Mouse (Mus musculus): Measurements from ENCODE around the gene Xpo6. TPM values are rescaled to one million over a fixed set of nuclear protein-coding genes. Genes with fewer than 3 reads are reported as not detected.
A peak's percentile ranks its signal among the peaks of the same experiment; 100 is the strongest.

Xpo6 gene
- polyA plus RNA-seq, 1 experiment from 2014 or later: 99.2 TPM

DNA sequence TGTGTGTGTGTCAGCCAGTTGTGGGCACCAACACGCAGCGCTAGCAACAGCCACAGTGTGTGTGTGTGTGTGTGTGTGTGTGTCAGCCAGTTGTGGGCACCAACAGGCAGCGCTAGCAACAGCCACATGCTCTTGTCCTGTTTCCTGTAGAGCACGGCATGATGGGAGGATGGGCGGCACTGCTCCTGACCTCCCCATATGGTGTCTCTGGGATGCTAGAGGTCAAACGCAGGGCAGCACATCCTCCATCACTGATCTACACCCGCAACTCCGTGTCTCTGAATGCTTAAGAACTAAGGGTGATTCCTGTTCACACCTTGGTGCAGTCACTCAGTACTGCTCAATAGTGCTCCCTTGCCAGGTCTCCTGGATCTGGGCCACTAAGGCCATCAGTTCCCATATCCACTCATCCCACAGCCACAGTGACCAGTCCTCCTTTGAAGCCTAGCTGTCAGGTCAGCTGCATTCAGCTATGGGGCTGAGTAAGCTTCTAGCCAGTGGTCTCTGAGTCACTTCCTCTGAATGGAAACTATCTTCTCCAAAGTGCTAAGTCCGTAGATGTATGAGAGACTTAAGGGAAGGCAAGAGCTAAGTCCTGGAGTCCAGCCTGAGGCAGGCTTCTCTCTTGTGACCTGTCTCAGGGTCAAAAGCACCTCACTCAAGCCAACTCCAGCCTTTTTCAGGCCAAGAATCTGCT, 102.9 kb downstream of the Xpo6 start:
- peak; percentile 68 for ATAC-seq
- CTCF ChIA-PET: interaction anchor here (0.8 to 1.3 kb wide), 3 partner anchors 8 to 348 kb away, joined by 3 to 4 read pairs (median 3); no protein-coding TSS in a partner anchor
- DNase-seq (ENCODE audit: low read depth, low spot score): peak; percentile 59
- H3K27me3 ChIP-seq: no peaks in the 10 kb centered on the region
- in situ Hi-C loops (cut with MboI; ENCODE audit: low pct_unique_long_range_greater_than_20kb): loop anchor here (25.0 kb wide), 1 partner anchor 635 kb away; no protein-coding TSS in a partner anchor
- TF ChIP-seq CTCF (IDR thresholded peaks at IDR 0.05): no peak
- POLR2A ChIA-PET: no interaction called here

DNA sequence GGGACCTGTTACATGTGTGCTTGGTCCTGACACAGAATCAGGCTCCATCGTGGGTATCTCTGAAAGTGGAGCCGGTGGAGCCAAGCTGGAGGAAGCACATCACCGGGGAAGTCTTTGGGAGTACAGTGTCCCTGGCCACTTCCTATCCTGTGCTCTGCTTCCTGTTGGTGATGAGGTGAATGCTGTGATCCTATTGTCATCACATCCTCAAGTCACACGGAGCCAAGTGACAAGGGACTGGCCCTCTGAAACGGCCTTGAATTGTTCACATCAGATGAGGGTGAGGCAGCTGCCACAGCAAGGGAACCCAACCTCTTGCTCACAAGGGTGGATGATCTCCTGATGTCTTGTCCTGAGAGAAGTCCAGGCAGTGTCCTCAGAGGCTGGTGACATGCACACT, 103.7 kb downstream of the Xpo6 start:
- no peak for ATAC-seq
- in situ Hi-C loops (cut with MboI; ENCODE audit: low pct_unique_long_range_greater_than_20kb): loop anchor here (25.0 kb wide), 1 partner anchor 634 kb away; no protein-coding TSS in a partner anchor
- ChIA-PET POLR2A (no interaction called here), CTCF (no interaction called here)
- TF ChIP-seq CTCF (IDR thresholded peaks at IDR 0.05): no peak
- no peaks in the 10 kb centered on the region for H3K27me3 ChIP-seq
- DNase-seq (ENCODE audit: low read depth, low spot score): no peak

GRCm38 (mm10) chr7:126094738-126095137, 105.6 kb downstream of the Xpo6 start:
- H3K27me3 ChIP-seq: no peaks in the 10 kb centered on the region
- DNase-seq (ENCODE audit: low read depth, low spot score): no peak
- POLR2A ChIA-PET: no interaction called here
- ATAC-seq: no peak
- CTCF ChIA-PET: no interaction called here
- in situ Hi-C loops (cut with MboI; ENCODE audit: low pct_unique_long_range_greater_than_20kb): loop anchor here (25.0 kb wide), 1 partner anchor 632 kb away; no protein-coding TSS in a partner anchor
- no peak for TF ChIP-seq CTCF (IDR thresholded peaks at IDR 0.05)

- POLR2A ChIA-PET: interaction anchor here (0.6 kb wide), 1 partner anchor 17 kb away, joined by 4 read pairs; no protein-coding TSS in a partner anchor
- H3K27me3 ChIP-seq: no peaks in the 10 kb centered on the region
- in situ Hi-C loops (cut with MboI; ENCODE audit: low pct_unique_long_range_greater_than_20kb): loop anchor here (25.0 kb wide), 1 partner anchor 631 kb away; no protein-coding TSS in a partner anchor
- no peak for ATAC-seq
- CTCF ChIA-PET: no interaction called here
- no peak for DNase-seq (ENCODE audit: low read depth, low spot score)
- no peak for TF ChIP-seq CTCF (IDR thresholded peaks at IDR 0.05)
Measured at GRCm38 (mm10) chr7:126093162-126093561, 107.1 kb downstream of the Xpo6 start.

DNA sequence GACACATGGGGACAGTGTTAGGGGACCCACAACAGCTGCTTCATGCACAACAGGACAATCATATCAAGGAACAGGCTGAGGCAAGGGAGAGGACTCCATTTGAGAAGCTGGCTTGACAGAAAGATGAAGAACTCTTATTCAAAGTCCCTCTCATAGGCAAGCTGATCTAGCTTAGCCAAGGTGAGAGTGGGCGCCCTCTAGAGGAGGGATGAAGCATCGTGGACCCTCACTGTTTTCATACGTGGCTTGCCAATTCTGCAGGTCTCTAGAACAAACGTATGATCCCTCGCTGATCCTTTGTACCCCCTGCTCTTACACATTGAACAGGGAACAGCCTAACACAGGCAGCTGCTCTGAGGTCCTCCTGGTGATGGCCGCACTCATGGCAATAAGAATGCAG, 110.5 kb downstream of the Xpo6 start:
- in situ Hi-C loops (cut with MboI; ENCODE audit: low pct_unique_long_range_greater_than_20kb): loop anchor here (5.0 to 25.0 kb wide), 2 partner anchors 342 to 627 kb away; no protein-coding TSS in a partner anchor
- ATAC-seq (no peak), DNase-seq (ENCODE audit: low read depth, low spot score) (no peak)
- CTCF ChIA-PET: interaction anchor here (0.7 to 2.3 kb wide), 8 partner anchors 8 to 344 kb away, joined by 3 to 6 read pairs (median 4); no protein-coding TSS in a partner anchor
- POLR2A ChIA-PET: no interaction called here
- peak; percentile 85 for TF ChIP-seq CTCF (IDR thresholded peaks at IDR 0.05)
- no peaks in the 10 kb centered on the region for H3K27me3 ChIP-seq

- ChIA-PET CTCF (interaction anchor here (0.7 to 2.3 kb wide), 3 partner anchors 10 to 341 kb away, joined by 3 to 6 read pairs (median 3); no protein-coding TSS in a partner anchor), POLR2A (no interaction called here)
- no peak for DNase-seq (ENCODE audit: low read depth, low spot score)
- in situ Hi-C loops (cut with MboI; ENCODE audit: low pct_unique_long_range_greater_than_20kb): loop anchor here (5.0 to 25.0 kb wide), 2 partner anchors 341 to 626 kb away; no protein-coding TSS in a partner anchor
- ATAC-seq: no peak
- H3K27me3 ChIP-seq: peaks cover 4% of the 10 kb centered on the region
- no peak for TF ChIP-seq CTCF (IDR thresholded peaks at IDR 0.05)
Measured at GRCm38 (mm10) chr7:126088155-126088554, 112.1 kb downstream of the Xpo6 start.

- ChIA-PET POLR2A (no interaction called here), CTCF (interaction anchor here (1.1 kb wide), 1 partner anchor 340 kb away, joined by 3 read pairs; no protein-coding TSS in a partner anchor)
- DNase-seq (ENCODE audit: low read depth, low spot score) (no peak), ATAC-seq (no peak)
- TF ChIP-seq CTCF (IDR thresholded peaks at IDR 0.05): no peak
- H3K27me3 ChIP-seq: peaks cover 10% of the 10 kb centered on the region
- in situ Hi-C loops (cut with MboI; ENCODE audit: low pct_unique_long_range_greater_than_20kb): loop anchor here (5.0 to 25.0 kb wide), 2 partner anchors 340 to 625 kb away; no protein-coding TSS in a partner anchor
Measured at GRCm38 (mm10) chr7:126087602-126088001, 112.7 kb downstream of the Xpo6 start.

- no peak for ATAC-seq
- TF ChIP-seq CTCF (IDR thresholded peaks at IDR 0.05): no peak
- peaks cover 12% of the 10 kb centered on the region for H3K27me3 ChIP-seq
- POLR2A ChIA-PET: interaction anchor here (0.9 kb wide), 1 partner anchor 345 kb away, joined by 3 read pairs; no protein-coding TSS in a partner anchor
- CTCF ChIA-PET: interaction anchor here (1.0 kb wide), 1 partner anchor 412 kb away, joined by 5 read pairs; no protein-coding TSS in a partner anchor
- DNase-seq (ENCODE audit: low read depth, low spot score): peak; percentile 15
- in situ Hi-C loops (cut with MboI; ENCODE audit: low pct_unique_long_range_greater_than_20kb): loop anchor here (5.0 to 25.0 kb wide), 2 partner anchors 339 to 624 kb away; no protein-coding TSS in a partner anchor
Measured at GRCm38 (mm10) chr7:126086321-126086741, 114.0 kb downstream of the Xpo6 start.

DNA sequence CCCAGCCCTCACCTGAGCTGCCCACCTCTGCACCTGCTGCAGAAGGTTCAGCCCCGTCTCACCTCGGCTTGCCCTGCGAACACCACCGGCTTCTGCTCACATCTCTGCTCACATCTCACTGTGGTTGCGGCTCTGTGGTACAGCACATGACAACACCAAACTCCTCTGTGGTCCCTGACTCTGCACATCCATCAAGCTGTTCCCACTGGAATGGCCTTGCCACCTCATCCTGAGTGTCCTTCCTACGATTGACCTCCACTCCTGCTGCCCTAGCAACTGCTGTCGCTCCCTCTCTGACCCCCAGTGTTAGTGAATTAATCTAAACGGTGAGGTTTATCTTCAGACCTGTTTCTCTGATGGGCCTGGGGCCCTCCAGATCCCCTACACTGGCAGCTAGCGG, 115.1 kb downstream of the Xpo6 start:
- peaks cover 20% of the 10 kb centered on the region for H3K27me3 ChIP-seq
- DNase-seq (ENCODE audit: low read depth, low spot score) (no peak), ATAC-seq (no peak)
- CTCF ChIA-PET: interaction anchor here (0.9 to 1.4 kb wide), 2 partner anchors 271 to 321 kb away, joined by 3 to 6 read pairs; no protein-coding TSS in a partner anchor
- in situ Hi-C loops (cut with MboI; ENCODE audit: low pct_unique_long_range_greater_than_20kb): loop anchor here (5.0 to 25.0 kb wide), 2 partner anchors 338 to 623 kb away; no protein-coding TSS in a partner anchor
- TF ChIP-seq CTCF (IDR thresholded peaks at IDR 0.05): no peak
- POLR2A ChIA-PET: no interaction called here

DNA sequence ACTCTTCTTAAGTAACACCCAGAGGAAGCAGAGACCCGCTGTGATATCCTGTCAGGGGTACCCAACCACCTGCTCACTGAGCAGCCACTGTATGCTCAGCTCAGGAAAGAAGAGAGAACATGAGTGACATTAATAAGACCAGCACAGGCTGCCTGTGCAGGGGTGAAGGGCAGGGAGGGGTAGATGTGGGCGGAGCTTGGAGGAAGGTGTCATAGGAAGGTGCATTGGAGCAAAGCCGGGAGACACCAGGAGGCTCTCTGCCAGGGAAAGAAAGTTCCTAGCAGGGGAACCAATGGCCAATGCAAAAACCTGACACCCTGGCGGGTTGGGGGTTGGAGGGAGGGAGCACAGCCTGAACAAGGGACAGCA, 116.3 kb downstream of the Xpo6 start:
- DNase-seq (ENCODE audit: low read depth, low spot score) (no peak), ATAC-seq (no peak)
- ChIA-PET CTCF (interaction anchor here (1.4 kb wide), 2 partner anchors 11 to 270 kb away, joined by 3 to 6 read pairs; no protein-coding TSS in a partner anchor), POLR2A (no interaction called here)
- H3K27me3 ChIP-seq: peaks cover 20% of the 10 kb centered on the region
- TF ChIP-seq CTCF (IDR thresholded peaks at IDR 0.05): no peak
- in situ Hi-C loops (cut with MboI; ENCODE audit: low pct_unique_long_range_greater_than_20kb): loop anchor here (25.0 kb wide), 1 partner anchor 622 kb away; no protein-coding TSS in a partner anchor
